Mouse (Mus musculus): ENCODE measurements around the gene Olfr1350. TPM values are rescaled to one million over a fixed set of nuclear protein-coding genes. Genes with fewer than 3 reads are reported as not detected.
"Not testable (repeated sequence)": the region's sequence is repeated elsewhere in the genome, so short reads cannot be mapped to it uniquely, and the experiment has no call there.

Olfr1350 gene
- polyA plus RNA-seq (2015; fragmentation: Nextera tagmentation; extraction: Ambion mirVana) = not detected in 2 replicates

DNA sequence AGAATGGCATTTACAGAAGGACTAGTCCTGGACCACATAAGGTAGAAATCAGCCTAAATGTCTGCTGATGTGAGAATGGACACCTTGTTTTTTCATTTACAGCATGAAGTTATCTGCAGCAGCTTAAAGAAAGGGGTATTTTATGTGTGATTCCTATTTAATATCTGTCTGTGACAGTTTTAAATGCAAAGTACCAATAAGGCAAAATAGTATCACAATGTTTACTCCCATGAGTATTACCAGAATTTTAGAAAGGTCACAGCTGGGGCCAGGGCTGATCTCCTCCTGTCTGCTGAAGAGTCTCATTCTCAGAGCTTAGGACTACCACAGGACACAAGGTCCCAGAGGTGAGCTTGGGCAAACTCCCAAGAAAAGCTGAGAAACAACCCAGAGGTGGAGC lies at the start of gene Olfr1350:
Gene Olfr1350, plus strand, starts transcription at position 301 of the 400 bp plus-strand sequence.
- no peaks in the 10 kb centered on the region for H3K27me3 ChIP-seq
- H3K27ac ChIP-seq = no peak within 1 kb of the TSS
- H3K4me2 ChIP-seq = no peak within 1 kb of the TSS
- H3K4me1 ChIP-seq = no peaks in the 10 kb centered on the region
- no peaks in the 10 kb centered on the region for H3K36me3 ChIP-seq (ENCODE audit: poor library complexity, severe bottlenecking)
- H3K4me3 ChIP-seq = no peak within 1 kb of the TSS
- H3K9me3 ChIP-seq (replicated peaks) = peaks cover 31% of the 10 kb centered on the region; the same call in 1 of the 2 replicates
- ATAC-seq = no peak
- H3K9ac ChIP-seq = no peak within 1 kb of the TSS

DNA sequence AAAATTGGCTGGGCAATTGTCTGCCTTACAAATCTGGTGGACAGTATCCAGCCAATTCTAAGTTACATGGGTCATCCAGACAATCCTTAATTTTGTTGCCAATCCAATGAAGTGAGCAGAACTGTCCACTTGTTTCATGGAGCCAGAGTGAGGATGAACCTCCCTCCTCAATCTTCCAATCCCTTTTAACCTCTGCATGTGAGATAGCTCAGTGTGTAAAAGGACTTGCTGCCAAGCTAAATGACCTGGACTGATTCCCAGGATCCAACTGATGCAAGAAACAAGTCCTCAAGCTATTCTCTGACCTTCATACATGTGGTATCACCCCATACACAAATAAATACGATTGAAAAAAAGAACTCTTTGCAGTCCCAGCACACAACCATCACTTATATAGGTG lies 43.0 kb upstream of the Olfr1350 start:
- 35% methylated on average over 1 of the region's 1 CpGs for WGBS
- no peak for ATAC-seq
- peaks cover 31% of the 10 kb centered on the region for H3K9me3 ChIP-seq (replicated peaks)
- no peaks in the 10 kb centered on the region for H3K4me1 ChIP-seq
- no peak overlapping the region for H3K4me2 ChIP-seq
- H3K36me3 ChIP-seq (ENCODE audit: poor library complexity, severe bottlenecking) = no peaks in the 10 kb centered on the region
- no peak overlapping the region for H3K4me3 ChIP-seq
- no peaks in the 10 kb centered on the region for H3K27me3 ChIP-seq
- no peak overlapping the region for H3K9ac ChIP-seq
- H3K27ac ChIP-seq = no peak overlapping the region

DNA sequence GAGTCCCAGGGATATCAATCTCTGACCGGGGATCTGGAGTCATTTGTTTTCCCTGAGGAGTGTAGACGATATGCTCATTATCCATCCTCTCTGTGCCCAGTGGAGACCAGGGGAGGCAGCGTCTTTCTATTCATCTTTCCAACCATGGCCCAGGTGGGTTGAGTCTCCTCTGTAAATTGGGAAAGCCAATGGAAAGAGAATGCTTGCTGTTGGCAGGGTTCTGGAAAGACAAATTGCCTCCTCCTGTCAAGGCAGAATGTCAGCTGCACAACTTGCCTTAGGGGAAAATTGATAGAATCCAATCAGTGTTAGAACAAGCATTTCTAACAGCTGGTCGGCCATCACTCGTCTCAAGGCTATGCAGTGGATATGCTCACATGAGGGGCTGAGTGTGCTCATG lies 41.8 kb upstream of the Olfr1350 start, which contains the start of gene Olfr1349:
Gene Olfr1349, minus strand, starts transcription at position 101 of the 400 bp plus-strand sequence.
- Histone ChIP-seq H3K27me3 (no peaks in the 10 kb centered on the region), H3K4me1 (no peaks in the 10 kb centered on the region), H3K36me3 (ENCODE audit: poor library complexity, severe bottlenecking) (no peaks in the 10 kb centered on the region), H3K4me2 (no peak within 1 kb of the TSS), H3K4me3 (no peak within 1 kb of the TSS), H3K9me3 (replicated peaks) (peaks cover 31% of the 10 kb centered on the region), H3K9ac (no peak within 1 kb of the TSS), H3K27ac (no peak within 1 kb of the TSS)
- WGBS = 88% methylated on average over 5 of the region's 5 CpGs
- ATAC-seq = no peak

DNA sequence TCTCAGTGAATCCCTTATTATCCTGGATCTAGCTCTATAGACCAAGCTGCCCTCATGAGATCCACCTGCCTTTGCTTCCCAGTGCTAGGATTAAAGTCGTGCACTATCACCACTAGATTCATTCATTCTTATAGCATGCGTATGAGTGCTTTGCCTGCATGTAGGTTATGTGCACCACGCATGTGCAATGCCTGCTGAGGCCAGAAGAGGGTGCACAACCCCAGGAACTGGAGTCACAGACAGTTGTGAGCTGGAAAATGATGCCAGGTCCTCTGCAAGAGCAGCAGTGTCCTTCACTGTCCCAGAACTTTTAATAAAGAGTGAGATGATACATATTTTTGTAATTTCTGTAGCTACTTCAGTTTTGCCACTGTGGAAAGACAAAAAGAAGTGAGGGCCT lies 39.6 kb upstream of the Olfr1350 start:
- 64% methylated on average over 3 of the region's 3 CpGs for WGBS

DNA sequence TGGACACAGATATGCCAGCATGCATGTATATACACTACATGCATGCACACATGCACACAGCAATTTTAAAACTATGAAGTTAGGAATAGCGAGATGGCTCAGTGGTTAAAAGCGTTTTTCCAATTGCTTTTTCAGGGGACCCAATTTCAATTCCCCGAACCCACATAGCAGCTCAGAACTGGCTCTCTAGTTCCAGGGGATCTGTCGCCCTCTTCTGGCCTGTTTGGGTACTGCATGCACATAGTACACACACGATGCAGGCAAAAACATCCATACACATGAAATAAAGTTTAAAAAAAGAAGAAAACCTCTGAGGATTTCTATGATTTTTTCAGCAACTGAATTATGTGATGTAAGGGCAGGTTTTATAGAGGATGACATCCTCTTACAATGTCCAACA lies 38.5 kb upstream of the Olfr1350 start:
- no peak overlapping the region for H3K27ac ChIP-seq
- no peaks in the 10 kb centered on the region for H3K27me3 ChIP-seq
- no peaks in the 10 kb centered on the region for H3K4me1 ChIP-seq
- H3K9me3 ChIP-seq (replicated peaks) = peaks cover 25% of the 10 kb centered on the region
- H3K4me2 ChIP-seq = no peak overlapping the region
- no peaks in the 10 kb centered on the region for H3K36me3 ChIP-seq (ENCODE audit: poor library complexity, severe bottlenecking)
- H3K9ac ChIP-seq = no peak overlapping the region
- 66% methylated on average over 5 of the region's 5 CpGs for WGBS
- ATAC-seq = no peak
- H3K4me3 ChIP-seq = no peak overlapping the region

More for the DNA sequence above, 39.6 kb upstream of the Olfr1350 start:
- no peaks in the 10 kb centered on the region for H3K4me1 ChIP-seq
- no peak overlapping the region for H3K9ac ChIP-seq
- H3K4me2 ChIP-seq = no peak overlapping the region
- H3K4me3 ChIP-seq = no peak overlapping the region
- H3K9me3 ChIP-seq (replicated peaks) = peaks cover 29% of the 10 kb centered on the region
- H3K27me3 ChIP-seq = no peaks in the 10 kb centered on the region
- H3K36me3 ChIP-seq (ENCODE audit: poor library complexity, severe bottlenecking) = no peaks in the 10 kb centered on the region
- ATAC-seq = no peak
- H3K27ac ChIP-seq = no peak overlapping the region

DNA sequence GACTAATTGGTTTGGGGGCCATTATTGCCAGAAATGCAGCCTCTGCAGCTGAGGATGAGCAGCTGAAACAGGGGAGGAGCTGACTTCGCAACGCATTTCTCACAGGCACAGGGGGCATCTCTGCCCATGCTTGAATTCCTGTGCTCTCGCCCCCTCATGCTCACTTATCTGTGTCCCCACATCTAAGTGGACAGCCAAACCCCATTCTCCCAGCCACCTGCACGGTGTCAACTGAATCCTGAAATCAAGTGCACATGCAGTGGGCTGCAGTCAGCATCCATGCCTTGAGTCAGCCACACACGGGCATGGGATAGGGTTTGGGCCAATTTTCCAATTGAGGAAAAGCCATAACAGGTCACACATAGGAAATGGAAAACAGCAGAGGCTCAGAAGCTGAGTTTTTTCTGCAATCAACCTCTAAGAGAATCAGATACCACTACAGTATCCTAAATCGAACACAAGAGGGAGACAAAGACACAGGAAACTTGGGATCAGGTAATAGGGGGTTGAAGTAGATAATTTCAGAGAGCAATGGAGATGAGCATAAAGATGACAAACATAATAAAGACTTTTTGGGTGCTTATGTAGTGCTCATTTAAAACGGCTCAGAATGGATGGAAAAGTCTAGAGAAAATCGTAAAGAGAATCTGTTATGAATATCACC lies 21.6 kb downstream of the Olfr1350 start:
- peak; percentile 33; the same call in 1 of the 2 replicates for ATAC-seq
- Histone ChIP-seq H3K9me3 (replicated peaks) (no peaks in the 10 kb centered on the region; the same call in 1 of the 2 replicates), H3K36me3 (ENCODE audit: poor library complexity, severe bottlenecking) (no peaks in the 10 kb centered on the region), H3K4me1 (no peaks in the 10 kb centered on the region), H3K9ac (no peak overlapping the region), H3K4me2 (no peak overlapping the region), H3K27me3 (no peaks in the 10 kb centered on the region), H3K27ac (no peak overlapping the region), H3K4me3 (no peak overlapping the region)
- 54% methylated on average over 8 of the region's 8 CpGs for WGBS

DNA sequence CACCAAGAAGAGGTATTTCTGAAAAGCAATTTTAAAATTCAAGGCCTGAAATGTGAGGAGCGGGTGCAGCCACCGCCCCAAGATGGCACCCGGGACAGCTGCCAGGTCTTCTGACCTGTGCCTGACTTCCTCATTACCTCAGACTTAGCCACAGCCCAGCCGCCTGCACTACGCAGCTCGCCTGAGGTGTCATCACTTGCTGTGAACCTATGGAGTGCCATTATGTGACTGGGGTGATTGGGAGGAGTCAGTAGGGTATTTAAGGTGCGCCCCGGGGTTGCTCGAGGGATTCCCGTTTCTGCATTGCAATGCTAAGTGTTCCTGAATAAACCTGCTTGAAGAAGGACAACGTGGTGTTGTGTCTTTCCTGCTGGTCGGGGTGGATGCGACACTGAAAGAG lies 24.1 kb downstream of the Olfr1350 start:
- not testable (repeated sequence) for H3K36me3 ChIP-seq (ENCODE audit: poor library complexity, severe bottlenecking); H3K4me2 ChIP-seq; H3K4me3 ChIP-seq; H3K9me3 ChIP-seq (replicated peaks); H3K27me3 ChIP-seq; ATAC-seq; H3K4me1 ChIP-seq; H3K27ac ChIP-seq; H3K9ac ChIP-seq
- 90% methylated on average over 13 of the region's 13 CpGs for WGBS

DNA sequence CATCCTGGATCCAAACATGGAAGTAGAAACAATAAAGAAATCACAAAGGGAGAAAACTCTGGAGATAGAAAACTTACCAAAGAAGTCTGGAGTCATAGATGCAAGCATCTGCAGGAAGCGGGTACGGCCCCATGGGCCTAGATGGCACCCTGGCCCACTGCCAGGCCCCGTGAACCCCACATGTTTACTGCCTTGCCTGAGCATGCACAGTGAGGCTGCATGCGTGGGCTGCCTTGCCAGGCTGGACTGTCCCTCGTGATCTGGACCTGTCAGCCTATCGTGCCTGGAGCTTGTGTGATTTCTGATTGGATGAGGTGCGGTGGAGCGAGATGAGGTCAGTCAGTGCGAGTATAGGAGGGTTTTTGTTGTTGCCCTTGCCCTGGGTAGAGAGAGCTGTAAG lies 38.7 kb downstream of the Olfr1350 start:
- Histone ChIP-seq H3K36me3 (ENCODE audit: poor library complexity, severe bottlenecking) (no peaks in the 10 kb centered on the region), H3K27me3 (no peaks in the 10 kb centered on the region), H3K4me1 (no peaks in the 10 kb centered on the region), H3K4me2 (no peak overlapping the region), H3K9me3 (replicated peaks) (peaks cover 22% of the 10 kb centered on the region), H3K9ac (no peak overlapping the region), H3K27ac (no peak overlapping the region), H3K4me3 (no peak overlapping the region)
- 87% methylated on average over 9 of the region's 9 CpGs for WGBS
- no peak for ATAC-seq

Other genes starting within 250 kb of the Olfr1350 start
- gene Zfp583, start 233.6 kb upstream of the Olfr1350 start, polyA plus RNA-seq (2015; fragmentation: Nextera tagmentation; extraction: Ambion mirVana) = 9.2 and 9.9 TPM in 2 replicates
- gene Gm3854, start 221.1 kb upstream of the Olfr1350 start, polyA plus RNA-seq (2015; fragmentation: Nextera tagmentation; extraction: Ambion mirVana) = 4.1 and 4.9 TPM in 2 replicates
- gene Zfp78, start 201.6 kb upstream of the Olfr1350 start, polyA plus RNA-seq (2015; fragmentation: Nextera tagmentation; extraction: Ambion mirVana) = 3.3 TPM in 2 replicates
- 12.4 and 13.7 TPM in 2 replicates for gene Zfp28, start 181.5 kb upstream of the Olfr1350 start, polyA plus RNA-seq (2015; fragmentation: Nextera tagmentation; extraction: Ambion mirVana)
- gene Smim17, start 166.1 kb upstream of the Olfr1350 start, polyA plus RNA-seq (2015; fragmentation: Nextera tagmentation; extraction: Ambion mirVana) = 1.4 and 1.6 TPM in 2 replicates
- gene Gm20715, start 154.6 kb upstream of the Olfr1350 start, polyA plus RNA-seq (2015; fragmentation: Nextera tagmentation; extraction: Ambion mirVana) = 0.05 TPM in 1 of 2 replicates, not detected in the other
- gene Olfr1344, start 126.2 kb upstream of the Olfr1350 start, polyA plus RNA-seq (2015; fragmentation: Nextera tagmentation; extraction: Ambion mirVana) = 0.09 TPM in 1 of 2 replicates, not detected in the other
- gene Olfr1336, start 108.7 kb upstream of the Olfr1350 start, polyA plus RNA-seq (2015; fragmentation: Nextera tagmentation; extraction: Ambion mirVana) = not detected in 2 replicates
- gene Olfr1346, start 97.7 kb upstream of the Olfr1350 start, polyA plus RNA-seq (2015; fragmentation: Nextera tagmentation; extraction: Ambion mirVana) = not detected in 2 replicates
- gene Olfr5, start 77.9 kb upstream of the Olfr1350 start, polyA plus RNA-seq (2015; fragmentation: Nextera tagmentation; extraction: Ambion mirVana) = not detected in 2 replicates
- not detected in 2 replicates for gene Olfr1347, start 65.1 kb upstream of the Olfr1350 start, polyA plus RNA-seq (2015; fragmentation: Nextera tagmentation; extraction: Ambion mirVana)
- not detected in 2 replicates for gene Olfr1348, start 56.1 kb upstream of the Olfr1350 start, polyA plus RNA-seq (2015; fragmentation: Nextera tagmentation; extraction: Ambion mirVana)
- not detected in 2 replicates for gene Olfr1349, start 41.9 kb upstream of the Olfr1350 start, polyA plus RNA-seq (2015; fragmentation: Nextera tagmentation; extraction: Ambion mirVana)
- gene Zim1, start 131.6 kb downstream of the Olfr1350 start, polyA plus RNA-seq (2015; fragmentation: Nextera tagmentation; extraction: Ambion mirVana) = 0.84 and 1.3 TPM in 2 replicates
- gene Peg3, start 165.6 kb downstream of the Olfr1350 start, polyA plus RNA-seq (2015; fragmentation: Nextera tagmentation; extraction: Ambion mirVana) = 58.7 and 69.5 TPM in 2 replicates
- gene Usp29, start 165.7 kb downstream of the Olfr1350 start, polyA plus RNA-seq (2015; fragmentation: Nextera tagmentation; extraction: Ambion mirVana) = 21.8 and 23.2 TPM in 2 replicates